Mouse (Mus musculus): ENCODE measurements around the gene Adam12. TPM values are rescaled to one million over a fixed set of nuclear protein-coding genes. Genes with fewer than 3 reads are reported as not detected.
"Not testable (repeated sequence)": the region's sequence is repeated elsewhere in the genome, so short reads cannot be mapped to it uniquely, and the experiment has no call there.

Adam12 gene
- total RNA-seq, 2 experiments from 2014 or later = 7.2 to 11.1 TPM

- DNase-seq (ENCODE audit: low spot score in 2 of 2) = no peak
Observed at GRCm38 (mm10) chr7:133888926-133889920, 342.7 kb downstream of the Adam12 start.

- not testable (repeated sequence) for DNase-seq (ENCODE audit: low spot score in 2 of 2)
Observed at GRCm38 (mm10) chr7:133884759-133885431, 347.1 kb downstream of the Adam12 start.

GRCm38 (mm10) chr7:133879761-133880160, 352.2 kb downstream of the Adam12 start:
- DNase-seq (ENCODE audit: low spot score in 2 of 2) = peak in 1 of 2 experiments; percentile 15

- no peak for DNase-seq (ENCODE audit: low spot score in 2 of 2)
Observed at GRCm38 (mm10) chr7:133876646-133877342, 355.2 kb downstream of the Adam12 start.

GRCm38 (mm10) chr7:133876139-133876538, 355.8 kb downstream of the Adam12 start:
- no peak for DNase-seq (ENCODE audit: low spot score in 2 of 2)

GRCm38 (mm10) chr7:133872701-133873100, 359.2 kb downstream of the Adam12 start:
- no peak for DNase-seq (ENCODE audit: low spot score in 2 of 2)

GRCm38 (mm10) chr7:133870265-133870664, 361.7 kb downstream of the Adam12 start:
- no peak for DNase-seq (ENCODE audit: low spot score in 2 of 2)

GRCm38 (mm10) chr7:133863684-133864083, 368.3 kb downstream of the Adam12 start:
- no peak for DNase-seq (ENCODE audit: low spot score in 2 of 2)

GRCm38 (mm10) chr7:133863151-133863550, 368.8 kb downstream of the Adam12 start:
- peak in 1 of 2 experiments; percentile 8 for DNase-seq (ENCODE audit: low spot score in 2 of 2)

- DNase-seq (ENCODE audit: low spot score in 2 of 2) = no peak
Observed at GRCm38 (mm10) chr7:133862723-133863122, 369.2 kb downstream of the Adam12 start.

- no peak for DNase-seq (ENCODE audit: low spot score in 2 of 2)
Observed at GRCm38 (mm10) chr7:133862233-133862632, 369.7 kb downstream of the Adam12 start.

GRCm38 (mm10) chr7:133859548-133859947, 372.4 kb downstream of the Adam12 start:
- DNase-seq (ENCODE audit: low spot score in 2 of 2) = no peak

GRCm38 (mm10) chr7:133858506-133858905, 373.4 kb downstream of the Adam12 start:
- DNase-seq (ENCODE audit: low spot score in 2 of 2) = no peak

- peak; percentile 67 to 75 for DNase-seq (ENCODE audit: low spot score in 2 of 2)
Observed at GRCm38 (mm10) chr7:133856278-133856677, 375.7 kb downstream of the Adam12 start.

GRCm38 (mm10) chr7:133850735-133851134, 381.2 kb downstream of the Adam12 start:
- no peak for DNase-seq (ENCODE audit: low spot score in 2 of 2)

- no peak for DNase-seq (ENCODE audit: low spot score in 2 of 2)
Observed at GRCm38 (mm10) chr7:133848180-133848579, 383.8 kb downstream of the Adam12 start.

GRCm38 (mm10) chr7:133847175-133847574, 384.8 kb downstream of the Adam12 start:
- no peak for DNase-seq (ENCODE audit: low spot score in 2 of 2)

- DNase-seq (ENCODE audit: low spot score in 2 of 2) = no peak
Observed at GRCm38 (mm10) chr7:133842079-133842478, 389.9 kb downstream of the Adam12 start.

- DNase-seq (ENCODE audit: low spot score in 2 of 2) = no peak
Observed at GRCm38 (mm10) chr7:133839546-133839945, 392.4 kb downstream of the Adam12 start.
